Mouse (Mus musculus) myocyte (in vitro differentiated cells): ENCODE results near the gene Map3k1.

Experiments used
- CEBPB ChIP-seq: IDR thresholded peaks from 2 replicates; pipeline ENCODE4 v1.6.1; 2011; ENCODE audit warnings: mild to moderate bottlenecking, moderate library complexity; ENCODE audit not compliant: poor library complexity, insufficient read depth, severe bottlenecking
- MAX ChIP-seq: IDR thresholded peaks from one replicate; pipeline ENCODE4 v1.6.1; 2011; ENCODE audit warnings: low read depth, mild to moderate bottlenecking, control low read depth
- MYOD1 ChIP-seq, 3 experiments: IDR thresholded peaks; one replicate each; pipeline ENCODE4 v1.6.1; 2011; ENCODE audit warnings: control low read depth in 2 of 3, low read depth in 2 of 3, mild to moderate bottlenecking in 2 of 3, moderate library complexity in 1 of 3; ENCODE audit not compliant: insufficient read length in 2 of 3, control insufficient read depth in 1 of 3
- POLR2A ChIP-seq: IDR thresholded peaks from one replicate; pipeline ENCODE4 v1.6.1; 2011; ENCODE audit warnings: low read depth, mild to moderate bottlenecking, control low read depth, moderate library complexity; ENCODE audit not compliant: insufficient read length
- POLR2AphosphoS2 ChIP-seq: IDR thresholded peaks from one replicate; pipeline ENCODE4 v1.6.1; 2011; ENCODE audit warnings: low read depth, control low read depth; ENCODE audit not compliant: insufficient read length

- TF ChIP-seq MAX (no peak), POLR2A (no peak), CEBPB (no peak), POLR2AphosphoS2 (no peak), MYOD1 (IDR thresholded peaks at IDR 0.05; ENCODE audit: control insufficient read depth in 1 of 3, insufficient read length in 2 of 3, low read depth in 2 of 3) (no peak)
Measured at GRCm38 (mm10) chr13:111835787-111836186, 27.0 kb upstream of the Map3k1 start.
